Mouse (Mus musculus) lung, postnatal 0 days (tissue): ENCODE results near the gene 1700016D06Rik. TPM values are rescaled to one million over a fixed set of nuclear protein-coding genes. Genes with fewer than 3 reads are reported as not detected.

Experiments used
- ATAC-seq: fragments of 200-750 bp; cut with Nextera tagmentation; 2 replicates; pipeline ENCODE4 v1.8.0; 2017; ENCODE audit warnings: moderate library complexity
- DNase-seq: peaks from one replicate; pipeline ENCODE4 v3.0.0-alpha.2; 2016; ENCODE audit warnings: low spot score
- H3K27ac ChIP-seq: fragments of 300-500 bp; sonication (generic); 2 replicates; pipeline ENCODE4 v1.5.1; 2014; ENCODE audit warnings: antibody characterized with exemption, mild to moderate bottlenecking, low read length, mixed read lengths
- H3K27me3 ChIP-seq: fragments of 300-500 bp; sonication (generic); replicated peaks from 2 replicates; pipeline ENCODE4 v1.6.1; 2014; ENCODE audit warnings: low read length, mixed read lengths; ENCODE audit not compliant: insufficient read depth
- H3K36me3 ChIP-seq: fragments of 300-500 bp; sonication (generic); 2 replicates; pipeline ENCODE4 v1.6.1; 2014; ENCODE audit warnings: low read length, mixed read lengths; ENCODE audit not compliant: insufficient read depth
- H3K4me1 ChIP-seq: fragments of 300-500 bp; sonication (generic); 2 replicates; pipeline ENCODE4 v1.6.1; 2014; ENCODE audit warnings: antibody characterized with exemption, low read depth, low read length, mixed read lengths; ENCODE audit not compliant: insufficient read depth
- H3K4me2 ChIP-seq: fragments of 300-500 bp; sonication (generic); replicated peaks from 2 replicates; pipeline ENCODE4 v1.6.1; 2014; ENCODE audit warnings: low read depth, mild to moderate bottlenecking, low read length, moderate library complexity, mixed read lengths
- H3K4me3 ChIP-seq: fragments of 300-500 bp; sonication (generic); 2 replicates; pipeline ENCODE4 v1.5.1; 2014; ENCODE audit warnings: low read depth, low read length
- H3K9ac ChIP-seq: fragments of 300-500 bp; sonication (generic); replicated peaks from 2 replicates; pipeline ENCODE4 v1.6.1; 2014; ENCODE audit warnings: low read depth, mild to moderate bottlenecking
- H3K9me3 ChIP-seq: fragments of 300-500 bp; sonication (generic); 2 replicates; pipeline ENCODE4 v1.6.1; 2016; ENCODE audit warnings: low read length, mixed read lengths
- CTCF ChIP-seq: IDR thresholded peaks from 2 replicates; pipeline ENCODE4 v1.5.1; 2016; ENCODE audit warnings: antibody characterized with exemption, mild to moderate bottlenecking
- EP300 ChIP-seq: IDR thresholded peaks from 2 replicates; pipeline ENCODE4 v1.6.1; 2016; ENCODE audit warnings: antibody characterized with exemption, mild to moderate bottlenecking, control low read depth
- WGBS: fragments of 180-500 bp; shearing (Covaris S2); extraction: QIAGEN DNeasy Blood & Tissue Kit; methylation state at CpG from one replicate; pipeline ENCODE4 v1.1.7; 2014; 5-methylcytosine and 5-hydroxymethylcytosine counted together
- polyA plus RNA-seq: library from polyadenylated mRNA; unstranded; fragments of >200 nt; fragmentation: Nextera tagmentation; extraction: Ambion mirVana; gene quantifications from 2 replicates; pipeline ENCODE4 v1.2.1, GENCODE M21; 2015

Gene 1700016D06Rik
- polyA plus RNA-seq, 1 experiment from 2014 or later, result not detected

DNA sequence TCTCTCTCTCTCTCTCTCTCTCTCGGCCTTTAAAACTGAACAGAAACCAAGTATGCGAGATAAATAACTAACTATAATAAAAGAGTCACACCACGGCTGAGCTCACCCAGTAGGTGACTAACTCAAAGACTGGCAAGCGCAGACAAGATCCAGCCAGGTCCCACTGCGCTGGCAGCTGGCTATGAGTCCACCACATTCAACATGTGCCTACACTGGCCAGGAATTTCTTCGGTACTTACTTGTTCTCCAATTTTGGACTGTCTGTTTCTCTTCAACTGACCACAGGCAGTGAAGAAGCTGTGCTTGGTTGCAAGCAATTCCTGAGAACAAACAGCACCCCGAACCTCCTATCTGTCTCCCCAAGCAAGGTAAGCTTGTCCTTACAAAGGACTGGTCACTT is 67.4 kb downstream of the 1700016D06Rik start:
- Histone ChIP-seq H3K4me1 (peaks cover 14% of the 10 kb centered on the region; the same call in 1 of the 2 replicates), H3K27me3 (no peaks in the 10 kb centered on the region), H3K36me3 (no peaks in the 10 kb centered on the region), H3K9ac (no peak overlapping the region), H3K4me2 (peak overlapping the region; percentile 95), H3K4me3 (no peak overlapping the region), H3K9me3 (no peaks in the 10 kb centered on the region), H3K27ac (no peak overlapping the region)
- TF ChIP-seq CTCF (no peak), EP300 (no peak)
- ATAC-seq (no peak), DNase-seq (no peak)
- 45% methylated on average over 7 of the region's 7 CpGs for WGBS

DNA sequence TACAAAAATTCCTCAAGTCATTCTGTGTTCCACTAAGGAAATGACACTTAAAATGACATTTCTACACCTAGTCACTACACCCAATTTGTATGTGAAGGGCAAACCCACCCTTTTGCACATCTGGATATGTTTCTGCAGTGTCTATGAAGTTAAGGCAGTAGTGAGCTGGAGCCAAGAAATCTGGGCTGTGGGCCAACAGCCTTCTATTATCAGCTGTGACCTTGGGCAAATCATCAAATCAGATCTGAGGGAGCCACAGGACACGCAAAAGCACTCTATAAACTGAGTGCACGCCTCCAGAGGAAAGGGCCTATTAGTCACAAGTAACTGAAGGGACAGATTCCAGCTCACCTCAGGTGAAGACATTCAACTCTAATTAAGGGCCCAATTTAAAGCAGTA is 68.5 kb downstream of the 1700016D06Rik start:
- no peak for ATAC-seq
- H3K9ac ChIP-seq, result no peak overlapping the region
- H3K36me3 ChIP-seq, result no peaks in the 10 kb centered on the region
- DNase-seq, result peak; percentile 68
- H3K27me3 ChIP-seq, result no peaks in the 10 kb centered on the region
- no peak overlapping the region for H3K4me3 ChIP-seq
- no peak overlapping the region for H3K27ac ChIP-seq
- H3K4me1 ChIP-seq, result peaks cover 14% of the 10 kb centered on the region; the same call in 1 of the 2 replicates
- H3K9me3 ChIP-seq, result no peaks in the 10 kb centered on the region
- WGBS, result 2% methylated on average over 2 of the region's 2 CpGs
- TF ChIP-seq EP300, result peak; percentile 57; the same call in 1 of the 2 replicates
- no peak for TF ChIP-seq CTCF
- no peak overlapping the region for H3K4me2 ChIP-seq

DNA sequence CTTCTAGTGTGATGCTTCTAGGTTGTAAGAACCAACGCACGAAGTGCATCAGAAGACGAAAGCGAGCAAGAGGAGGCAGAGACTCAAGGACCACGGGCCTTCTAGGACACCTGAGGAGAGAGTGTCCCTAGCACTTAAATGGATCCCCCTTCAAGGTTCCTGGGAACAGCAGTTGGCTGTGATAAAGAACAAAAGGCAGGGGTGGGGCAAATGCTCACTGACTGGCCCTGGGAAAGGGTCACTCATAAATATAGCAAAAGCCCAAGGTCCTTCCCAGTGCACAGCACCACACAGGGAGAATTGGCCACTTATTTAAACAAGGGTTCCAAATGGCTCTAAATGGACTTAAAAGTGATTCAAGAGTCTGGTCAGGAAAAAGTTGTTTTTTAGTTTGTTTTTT is 71.7 kb downstream of the 1700016D06Rik start:
- H3K27me3 ChIP-seq, result no peaks in the 10 kb centered on the region
- DNase-seq (no peak), ATAC-seq (no peak)
- H3K27ac ChIP-seq, result no peak overlapping the region
- WGBS, result 86% methylated on average over 5 of the region's 5 CpGs
- no peak overlapping the region for H3K9ac ChIP-seq
- H3K9me3 ChIP-seq, result no peaks in the 10 kb centered on the region
- H3K36me3 ChIP-seq, result no peaks in the 10 kb centered on the region
- peaks cover 12% of the 10 kb centered on the region; the same call in 1 of the 2 replicates for H3K4me1 ChIP-seq
- TF ChIP-seq CTCF, result no peak
- TF ChIP-seq EP300, result no peak
- no peak overlapping the region for H3K4me2 ChIP-seq
- H3K4me3 ChIP-seq, result no peak overlapping the region

DNA sequence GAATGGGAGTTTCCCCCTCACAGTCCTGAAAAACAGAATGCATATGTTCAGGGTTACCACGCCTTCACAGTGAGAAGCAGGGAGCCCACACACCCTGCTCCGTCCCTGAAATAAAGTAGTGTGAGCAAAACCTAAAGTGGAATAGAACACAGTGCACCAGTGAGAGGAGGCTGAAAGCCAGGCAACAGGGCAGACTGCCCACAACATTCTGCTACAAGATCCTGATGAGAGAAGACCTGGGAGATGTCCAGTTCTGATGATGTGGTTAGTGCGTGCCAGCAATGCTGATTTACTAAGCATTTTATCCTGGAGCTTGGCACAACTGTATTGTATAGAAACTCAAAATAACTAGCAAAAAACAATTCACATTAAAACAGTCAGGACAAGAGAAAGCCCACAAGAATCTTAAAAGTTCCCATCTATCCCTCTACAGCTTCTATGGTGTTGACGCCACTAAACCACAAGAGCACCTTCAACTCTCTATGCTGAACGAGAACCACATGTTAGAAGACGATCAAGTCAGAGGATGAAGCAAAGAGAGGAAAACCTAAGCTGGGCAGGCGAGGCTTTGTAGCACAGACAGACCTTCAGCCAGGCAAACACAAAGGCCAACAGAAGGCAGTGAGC is 72.2 kb downstream of the 1700016D06Rik start:
- 76% methylated on average over 7 of the region's 7 CpGs for WGBS
- peaks cover 12% of the 10 kb centered on the region; the same call in 1 of the 2 replicates for H3K4me1 ChIP-seq
- ATAC-seq, result no peak
- no peaks in the 10 kb centered on the region for H3K9me3 ChIP-seq
- no peak overlapping the region for H3K4me2 ChIP-seq
- H3K36me3 ChIP-seq, result no peaks in the 10 kb centered on the region
- H3K9ac ChIP-seq, result no peak overlapping the region
- H3K27ac ChIP-seq, result no peak overlapping the region
- DNase-seq, result no peak
- TF ChIP-seq EP300 (no peak), CTCF (no peak)
- H3K4me3 ChIP-seq, result no peak overlapping the region
- H3K27me3 ChIP-seq, result no peaks in the 10 kb centered on the region

DNA sequence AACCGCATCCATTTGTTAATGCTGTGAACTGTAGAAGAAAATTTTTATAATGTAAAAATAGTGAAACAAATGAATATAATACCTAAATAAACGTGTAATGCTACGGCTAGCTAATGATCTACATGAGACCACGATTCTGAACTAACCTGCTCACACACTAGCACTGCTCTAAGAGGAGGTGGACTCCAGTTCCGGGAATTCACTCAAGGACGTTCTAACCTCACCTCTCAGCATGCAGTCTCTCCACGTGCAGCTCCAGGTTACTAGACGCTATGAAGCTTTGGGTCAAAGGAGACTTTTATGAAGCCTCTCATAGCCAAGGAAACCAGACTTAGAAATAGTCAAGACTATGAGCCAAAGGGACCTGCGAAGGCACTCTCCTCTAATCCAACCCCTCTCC is 73.1 kb downstream of the 1700016D06Rik start:
- Histone ChIP-seq H3K4me2 (no peak overlapping the region), H3K27me3 (no peaks in the 10 kb centered on the region), H3K4me1 (peaks cover 4% of the 10 kb centered on the region; the same call in 1 of the 2 replicates), H3K27ac (no peak overlapping the region), H3K9ac (no peak overlapping the region), H3K36me3 (no peaks in the 10 kb centered on the region), H3K4me3 (no peak overlapping the region), H3K9me3 (no peaks in the 10 kb centered on the region)
- TF ChIP-seq CTCF (no peak), EP300 (no peak)
- DNase-seq, result no peak
- no peak for ATAC-seq
- 74% methylated on average over 9 of the region's 9 CpGs for WGBS

DNA sequence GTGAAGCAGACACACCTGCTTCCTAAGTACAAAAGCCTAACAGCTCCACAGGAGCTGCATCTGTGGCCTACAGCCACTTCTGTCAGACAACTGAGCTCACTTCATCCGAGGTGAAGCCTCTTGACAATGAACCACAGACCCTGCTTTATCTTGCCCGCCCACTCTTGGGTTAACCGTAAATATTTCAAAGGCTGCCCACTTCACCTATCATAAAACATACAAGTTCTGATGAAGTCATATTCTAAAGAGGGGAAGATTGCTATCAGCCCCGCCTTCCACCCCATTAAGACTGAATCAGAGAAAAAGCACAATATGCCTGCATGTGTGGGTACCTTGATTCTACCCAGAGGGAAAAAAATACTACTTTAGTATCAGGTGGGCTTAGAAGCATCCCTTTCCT is 75.8 kb downstream of the 1700016D06Rik start:
- WGBS, result 57% methylated on average over 4 of the region's 4 CpGs
- Histone ChIP-seq H3K9me3 (no peaks in the 10 kb centered on the region), H3K27me3 (no peaks in the 10 kb centered on the region), H3K4me3 (no peak overlapping the region), H3K4me2 (no peak overlapping the region), H3K9ac (no peak overlapping the region), H3K27ac (no peak overlapping the region), H3K4me1 (no peaks in the 10 kb centered on the region), H3K36me3 (peaks cover 6% of the 10 kb centered on the region; the same call in 1 of the 2 replicates)
- no peak for TF ChIP-seq EP300
- no peak for TF ChIP-seq CTCF
- DNase-seq, result peak; percentile 51
- ATAC-seq, result peak; percentile 47

DNA sequence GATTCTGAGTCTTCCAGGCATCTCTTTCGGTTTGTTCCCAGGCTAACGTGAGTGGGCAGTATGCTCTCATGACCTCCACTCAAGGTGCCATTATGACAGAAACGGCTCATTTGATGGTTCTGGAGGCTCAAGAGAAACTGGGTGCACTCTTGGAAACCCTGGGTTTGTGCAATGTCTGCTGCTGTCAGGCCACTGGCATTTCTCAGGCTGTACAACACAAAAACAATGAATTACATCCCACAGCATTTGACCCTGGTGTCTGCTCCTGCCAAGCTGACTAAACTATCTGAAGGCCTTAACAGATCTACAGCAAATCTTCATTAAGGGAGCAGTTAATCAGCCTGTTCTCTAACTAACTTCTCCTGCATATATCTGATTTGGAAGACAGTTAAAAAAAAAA is 81.8 kb downstream of the 1700016D06Rik start:
- TF ChIP-seq EP300 (no peak), CTCF (no peak)
- Histone ChIP-seq H3K4me3 (no peak overlapping the region), H3K27ac (no peak overlapping the region), H3K9me3 (no peaks in the 10 kb centered on the region), H3K4me1 (no peaks in the 10 kb centered on the region), H3K9ac (no peak overlapping the region), H3K4me2 (no peak overlapping the region), H3K36me3 (peaks cover 29% of the 10 kb centered on the region), H3K27me3 (no peaks in the 10 kb centered on the region)
- 85% methylated on average over 3 of the region's 3 CpGs for WGBS
- no peak for ATAC-seq
- no peak for DNase-seq
